Mouse (Mus musculus) brown adipose tissue, adult 24 weeks (tissue): Measurements from ENCODE around the gene Prkaca. TPM values are rescaled to one million over a fixed set of nuclear protein-coding genes. Genes with fewer than 3 reads are reported as not detected.

Source experiments
- H3K27ac ChIP-seq: fragments of 200-500 bp; replicated peaks from 2 replicates; pipeline ENCODE4 v1.5.1; 2012; ENCODE audit warnings: low read depth, mild to moderate bottlenecking, low read length
- H3K4me1 ChIP-seq: fragments of 200-500 bp; 2 replicates; pipeline ENCODE4 v1.6.1; 2012; ENCODE audit warnings: low read length, mixed read lengths; ENCODE audit not compliant: control insufficient read depth, insufficient read depth, insufficient read length
- H3K4me3 ChIP-seq: fragments of 200-500 bp; 2 replicates; pipeline ENCODE4 v1.5.1; 2012; ENCODE audit warnings: low read depth, mild to moderate bottlenecking, low read length, moderate library complexity; ENCODE audit not compliant: insufficient read depth
- polyA plus RNA-seq: library from polyadenylated mRNA; stranded (reverse); fragments of >200 nt; gene quantifications from 2 replicates; pipeline ENCODE4 v1.2.4, GENCODE M21; 2012; ENCODE audit not compliant: missing spikeins, insufficient read depth, insufficient read length

The Prkaca gene
- 270 and 332 TPM in 2 replicates for polyA plus RNA-seq

DNA sequence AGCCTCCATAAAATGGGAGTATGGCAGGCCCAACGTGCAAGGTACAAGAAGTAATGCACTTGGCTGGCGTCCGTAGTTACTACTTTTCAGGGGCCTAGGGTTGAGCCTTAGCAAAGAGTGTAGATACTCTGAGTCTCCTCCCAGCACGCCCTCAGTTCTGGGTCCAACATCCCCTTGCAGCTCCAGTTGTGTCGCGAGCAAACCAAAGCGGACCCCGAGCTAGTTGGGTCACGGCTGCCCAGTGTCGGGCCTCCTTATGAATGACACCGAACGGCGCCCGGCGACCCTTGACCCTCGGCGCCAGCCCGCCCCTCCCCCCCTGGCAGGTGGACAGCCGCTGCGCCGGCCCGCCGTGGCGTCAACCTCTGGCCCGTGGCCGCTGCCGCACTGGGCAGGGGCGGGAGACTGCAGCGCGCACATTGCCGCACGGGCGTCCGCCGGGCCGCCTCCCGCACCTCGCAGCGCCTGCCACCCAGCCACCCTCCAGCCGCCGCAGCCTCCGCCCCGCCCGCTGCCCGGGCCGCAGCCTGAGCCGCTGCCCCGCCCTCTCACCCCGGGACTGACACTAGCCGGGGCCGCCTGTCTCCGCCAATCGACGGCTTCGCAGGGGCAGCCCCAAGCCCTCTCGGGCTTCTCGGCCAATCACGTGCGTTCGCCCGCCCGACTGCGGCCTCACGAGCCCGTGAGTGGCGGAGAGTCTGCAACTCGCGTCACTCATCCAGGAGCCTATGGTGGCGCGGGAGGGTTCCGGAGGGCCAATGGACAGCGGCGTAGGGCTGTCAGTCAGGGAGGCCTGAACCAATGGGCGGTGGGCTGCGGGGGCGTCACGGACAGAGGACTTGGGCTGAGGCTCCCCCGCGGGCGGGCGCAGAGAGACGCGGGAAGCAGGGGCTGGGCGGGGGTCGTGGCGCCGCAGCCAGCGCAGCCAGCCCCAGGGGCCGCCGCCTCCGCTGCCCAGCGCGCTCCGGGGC lies at the start of gene Prkaca:
TSS of gene Prkaca (plus strand) at position 844 of the 971 bp plus-strand sequence.
- Histone ChIP-seq H3K4me3 (peak within 1 kb of the TSS; percentile 75), H3K27ac (peak within 1 kb of the TSS; percentile 76), H3K4me1 (peaks cover 18% of the 10 kb centered on the region)

- Histone ChIP-seq H3K4me1 (no peaks in the 10 kb centered on the region), H3K27ac (no peak overlapping the region), H3K4me3 (no peak overlapping the region)
Measured at GRCm38 (mm10) chr8:83924585-83924984, 48.2 kb upstream of the Prkaca start.

DNA sequence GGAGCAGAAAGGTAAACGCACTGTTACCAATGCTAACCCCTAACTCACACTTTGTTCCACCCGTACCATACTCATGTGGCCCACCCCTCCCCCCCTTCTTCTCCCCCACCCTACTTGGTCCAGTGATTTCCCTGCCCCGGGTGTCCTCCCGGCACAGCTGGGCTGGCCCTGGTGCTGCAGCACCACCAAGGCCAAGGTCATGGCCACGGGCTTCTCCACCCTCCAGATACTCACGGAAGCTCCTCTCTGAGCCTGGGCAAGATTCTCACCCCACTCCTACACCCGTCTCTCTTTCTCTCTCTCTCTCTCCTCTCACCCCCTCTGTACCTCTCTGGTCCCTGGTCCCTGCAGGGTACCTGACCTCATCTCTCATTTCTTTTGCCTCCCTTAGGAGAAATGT lies 46.5 kb upstream of the Prkaca start:
- H3K27ac ChIP-seq: no peak overlapping the region
- no peak overlapping the region for H3K4me3 ChIP-seq
- H3K4me1 ChIP-seq: no peaks in the 10 kb centered on the region

DNA sequence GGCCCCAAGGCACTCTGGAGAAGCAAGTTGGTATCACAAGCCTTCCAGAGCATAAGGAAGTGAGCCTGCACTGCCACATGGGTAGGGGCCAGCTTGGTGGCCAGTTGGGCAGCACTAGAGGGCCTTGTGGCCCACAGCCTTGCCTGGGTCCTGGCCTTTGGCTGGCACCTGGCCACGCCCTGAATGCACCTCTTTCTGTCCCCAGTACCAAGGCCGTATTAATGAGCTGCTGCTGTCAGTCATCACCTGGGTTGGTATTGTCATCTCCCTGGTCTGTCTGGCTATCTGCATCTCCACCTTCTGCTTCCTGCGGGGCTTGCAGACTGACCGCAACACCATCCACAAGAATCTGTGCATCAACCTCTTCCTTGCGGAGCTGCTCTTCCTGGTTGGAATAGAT lies 38.6 kb upstream of the Prkaca start:
- no peak overlapping the region for H3K27ac ChIP-seq
- no peak overlapping the region for H3K4me3 ChIP-seq
- no peaks in the 10 kb centered on the region for H3K4me1 ChIP-seq

DNA sequence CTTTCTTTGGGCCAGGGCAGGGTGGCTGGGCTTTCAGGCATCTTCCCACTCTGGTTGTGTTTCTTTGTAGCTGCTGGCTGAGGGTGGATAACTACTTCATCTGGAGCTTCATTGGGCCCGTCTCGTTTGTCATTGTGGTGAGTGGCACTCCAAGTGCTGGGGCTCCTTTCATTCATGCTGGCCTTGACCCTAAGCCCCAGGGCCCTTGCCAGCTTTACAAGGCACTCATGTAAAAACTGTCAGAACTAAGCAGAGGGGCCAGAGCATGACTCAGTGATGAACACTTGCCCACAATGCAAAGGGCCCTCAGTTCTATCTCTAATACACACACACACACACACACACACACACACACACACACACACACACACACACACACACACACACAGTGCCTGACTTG lies 37.8 kb upstream of the Prkaca start:
- H3K27ac ChIP-seq: no peak overlapping the region
- H3K4me1 ChIP-seq: no peaks in the 10 kb centered on the region
- H3K4me3 ChIP-seq: no peak overlapping the region

DNA sequence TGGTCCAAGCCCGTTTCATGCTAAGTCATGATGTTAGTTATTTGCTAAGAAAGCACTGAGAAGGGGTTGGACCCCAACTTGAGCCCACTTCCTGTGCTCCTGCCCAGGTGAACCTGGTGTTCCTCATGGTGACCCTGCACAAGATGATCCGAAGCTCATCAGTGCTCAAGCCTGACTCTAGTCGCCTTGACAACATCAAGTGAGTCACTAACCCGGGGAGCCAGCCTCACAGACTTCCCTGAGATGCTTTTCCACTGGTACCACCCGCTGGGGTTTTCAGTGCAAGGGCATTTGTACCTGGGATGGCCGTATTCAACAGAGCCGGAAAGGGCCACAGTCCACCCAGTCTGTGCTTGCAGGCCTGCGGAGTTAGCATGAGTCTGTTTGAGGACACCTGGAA lies 37.4 kb upstream of the Prkaca start:
- no peak overlapping the region for H3K4me3 ChIP-seq
- H3K4me1 ChIP-seq: no peaks in the 10 kb centered on the region
- no peak overlapping the region for H3K27ac ChIP-seq

- H3K4me3 ChIP-seq: no peak overlapping the region
- H3K4me1 ChIP-seq: no peaks in the 10 kb centered on the region
- H3K27ac ChIP-seq: no peak overlapping the region
Measured at GRCm38 (mm10) chr8:83937645-83938044, 35.1 kb upstream of the Prkaca start.

DNA sequence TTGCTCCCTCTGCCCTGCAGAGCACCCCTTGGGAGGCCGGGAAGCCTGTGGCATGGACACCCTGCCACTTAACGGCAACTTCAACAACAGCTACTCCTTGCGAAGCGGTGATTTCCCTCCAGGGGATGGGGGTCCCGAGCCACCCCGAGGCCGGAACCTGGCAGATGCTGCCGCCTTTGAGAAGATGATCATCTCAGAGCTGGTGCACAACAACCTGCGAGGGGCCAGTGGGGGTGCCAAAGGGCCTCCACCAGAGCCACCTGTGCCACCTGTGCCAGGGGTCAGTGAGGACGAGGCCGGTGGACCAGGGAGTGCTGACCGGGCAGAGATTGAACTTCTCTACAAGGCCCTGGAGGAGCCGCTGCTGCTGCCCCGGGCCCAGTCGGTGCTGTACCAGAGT lies 34.5 kb upstream of the Prkaca start:
- Histone ChIP-seq H3K4me1 (no peaks in the 10 kb centered on the region), H3K27ac (no peak overlapping the region), H3K4me3 (no peak overlapping the region)

DNA sequence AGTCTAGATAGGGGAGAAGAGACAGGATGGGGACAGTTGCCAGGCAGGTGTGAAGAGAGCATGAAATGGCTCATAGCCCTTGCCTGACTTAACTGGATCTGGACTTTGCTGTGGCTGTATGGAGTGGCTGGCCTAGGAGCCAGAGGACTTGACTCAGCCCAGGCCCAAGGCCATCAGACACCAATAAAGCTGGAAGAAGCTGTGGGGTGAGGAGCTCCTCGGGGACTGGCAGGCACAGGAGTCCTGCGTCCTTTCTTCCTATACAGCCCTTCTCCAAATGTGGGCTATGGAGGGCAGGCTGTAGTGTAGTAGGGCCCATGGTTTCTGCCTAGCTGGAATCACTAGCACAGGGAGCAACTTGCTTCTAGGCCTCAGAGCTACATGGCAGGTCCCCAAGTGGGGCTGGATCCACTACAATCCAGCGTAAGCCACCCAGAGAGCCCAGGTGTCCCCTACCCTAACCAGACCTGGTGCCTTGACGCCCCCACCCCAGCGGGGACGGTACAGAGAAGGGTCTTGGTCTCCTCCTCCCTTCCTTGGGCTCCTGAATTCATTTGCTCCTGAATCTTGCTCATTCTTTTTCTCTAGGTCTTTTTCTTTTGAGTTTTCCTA lies 31.6 kb upstream of the Prkaca start:
- Histone ChIP-seq H3K4me1 (no peaks in the 10 kb centered on the region), H3K4me3 (no peak overlapping the region), H3K27ac (no peak overlapping the region)

DNA sequence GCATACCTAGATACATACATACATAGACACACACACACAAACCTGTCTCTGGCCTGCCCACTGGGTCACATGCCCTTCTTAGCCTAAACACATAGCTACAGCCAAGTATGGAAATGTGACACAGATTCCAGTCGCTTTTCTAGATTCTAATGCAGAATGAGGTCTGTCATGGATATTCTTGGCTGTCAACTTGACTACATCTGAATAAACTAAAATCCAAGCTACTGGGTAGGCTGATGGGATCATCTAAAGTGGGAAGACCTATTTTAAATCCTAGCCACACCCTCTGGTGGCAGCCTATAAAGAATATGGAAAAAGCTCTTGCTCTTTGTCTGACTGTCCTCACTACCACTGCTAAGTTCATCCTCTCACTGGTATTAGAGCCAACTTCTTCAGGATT lies 30.3 kb upstream of the Prkaca start:
- Histone ChIP-seq H3K4me1 (no peaks in the 10 kb centered on the region), H3K27ac (no peak overlapping the region), H3K4me3 (no peak overlapping the region)

GRCm38 (mm10) chr8:83945540-83945939 lies 27.3 kb upstream of the Prkaca start:
- no peak overlapping the region for H3K4me3 ChIP-seq
- H3K27ac ChIP-seq: no peak overlapping the region
- H3K4me1 ChIP-seq: no peaks in the 10 kb centered on the region

- Histone ChIP-seq H3K4me1 (no peaks in the 10 kb centered on the region), H3K27ac (no peak overlapping the region), H3K4me3 (peak overlapping the region; percentile 61)
Measured at GRCm38 (mm10) chr8:83954749-83955105, 18.1 kb upstream of the Prkaca start.

- Histone ChIP-seq H3K27ac (no peak within 1 kb of the TSS), H3K4me1 (no peaks in the 10 kb centered on the region), H3K4me3 (peak within 1 kb of the TSS; percentile 61)
Measured at GRCm38 (mm10) chr8:83955106-83955957, 17.5 kb upstream of the Prkaca start, which contains the start of the genes Gm10644 and Asf1b. Gm10644 (minus strand) TSS chr8:83955205. Asf1b (plus strand) TSS chr8:83955507.

DNA sequence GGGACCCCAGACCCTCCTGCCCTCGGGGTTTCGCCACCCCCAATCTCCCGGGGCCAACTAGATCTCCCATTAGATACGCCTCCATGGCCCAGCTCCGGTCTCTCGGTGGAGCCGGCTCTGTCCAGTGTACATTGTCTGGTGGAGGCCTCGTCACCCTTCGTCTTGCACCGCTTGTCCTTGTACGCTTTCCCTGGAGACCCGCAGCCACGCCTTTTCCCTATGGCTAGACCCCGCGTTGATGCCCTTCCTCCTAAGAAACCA lies 16.9 kb upstream of the Prkaca start:
- Histone ChIP-seq H3K27ac (no peak overlapping the region), H3K4me3 (peak overlapping the region; percentile 54), H3K4me1 (no peaks in the 10 kb centered on the region)

GRCm38 (mm10) chr8:83956789-83957188 lies 16.0 kb upstream of the Prkaca start:
- H3K27ac ChIP-seq: no peak overlapping the region
- no peak overlapping the region for H3K4me3 ChIP-seq
- no peaks in the 10 kb centered on the region for H3K4me1 ChIP-seq
